Mouse (Mus musculus) forebrain, postnatal 0 days (tissue): ENCODE measurements around the gene A430078G23Rik. TPM values are rescaled to one million over a fixed set of nuclear protein-coding genes. Genes with fewer than 3 reads are reported as not detected.
A peak's percentile ranks its signal among the peaks of the same experiment; 100 is the strongest.

Source experiments
- ATAC-seq: fragments of 200-750 bp; cut with Nextera tagmentation; 2 replicates; pipeline ENCODE4 v1.8.0; 2017; ENCODE audit warnings: mild to moderate bottlenecking, moderate library complexity
- DNase-seq: peaks from one replicate; pipeline ENCODE4 v3.0.0-alpha.2; 2015
- H3K27ac ChIP-seq: fragments of 300-500 bp; sonication (generic); 2 replicates; pipeline ENCODE4 v1.5.1; 2014; ENCODE audit warnings: low read depth, mild to moderate bottlenecking, antibody characterized with exemption, low read length, moderate library complexity, mixed read lengths
- H3K27me3 ChIP-seq: fragments of 300-500 bp; sonication (generic); 2 replicates; pipeline ENCODE4 v1.6.1; 2014; ENCODE audit warnings: mild to moderate bottlenecking, low read length, mixed read lengths; ENCODE audit not compliant: insufficient read depth
- H3K36me3 ChIP-seq: fragments of 300-500 bp; sonication (generic); 2 replicates; pipeline ENCODE4 v1.6.1; 2014; ENCODE audit warnings: mild to moderate bottlenecking, moderate library complexity; ENCODE audit not compliant: insufficient read depth
- H3K4me1 ChIP-seq: fragments of 300-500 bp; sonication (generic); 2 replicates; pipeline ENCODE4 v1.6.1; 2014; ENCODE audit warnings: antibody characterized with exemption; ENCODE audit not compliant: insufficient read depth
- H3K4me2 ChIP-seq: fragments of 300-500 bp; sonication (generic); 2 replicates; pipeline ENCODE4 v1.6.1; 2014; ENCODE audit warnings: low read depth, mild to moderate bottlenecking, moderate library complexity
- H3K4me3 ChIP-seq: fragments of 300-500 bp; sonication (generic); 2 replicates; pipeline ENCODE4 v1.5.1; 2014; ENCODE audit warnings: low read depth, low read length, mixed read lengths
- H3K9ac ChIP-seq: fragments of 300-500 bp; sonication (generic); 2 replicates; pipeline ENCODE4 v1.6.1; 2014; ENCODE audit warnings: mild to moderate bottlenecking
- H3K9me3 ChIP-seq: fragments of 300-500 bp; sonication (generic); 2 replicates; pipeline ENCODE4 v1.6.1; 2016; ENCODE audit warnings: low read length
- CTCF ChIP-seq: sonication (generic); IDR thresholded peaks from 2 replicates; pipeline ENCODE4 v1.5.1; 2016; ENCODE audit warnings: antibody characterized with exemption, control low read depth, low read depth
- WGBS: fragments of 180-500 bp; shearing (Covaris S2); extraction: QIAGEN DNeasy Blood & Tissue Kit; methylation state at CpG from one replicate; pipeline ENCODE4 v1.1.7; 2014; 5-methylcytosine and 5-hydroxymethylcytosine counted together
- polyA plus RNA-seq: library from polyadenylated mRNA; unstranded; fragments of >200 nt; fragmentation: Nextera tagmentation; extraction: Ambion mirVana; gene quantifications from 2 replicates; pipeline ENCODE4 v1.2.1, GENCODE M21; 2015
- total RNA-seq: library from RNA; depleted of rRNA; stranded (reverse); fragments of >200 nt; gene quantifications from 2 replicates; pipeline ENCODE4 v1.2.3, GENCODE M21; 2014

Gene A430078G23Rik
- total and polyA plus RNA-seq, 2 experiments from 2014 or later = not detected

DNA sequence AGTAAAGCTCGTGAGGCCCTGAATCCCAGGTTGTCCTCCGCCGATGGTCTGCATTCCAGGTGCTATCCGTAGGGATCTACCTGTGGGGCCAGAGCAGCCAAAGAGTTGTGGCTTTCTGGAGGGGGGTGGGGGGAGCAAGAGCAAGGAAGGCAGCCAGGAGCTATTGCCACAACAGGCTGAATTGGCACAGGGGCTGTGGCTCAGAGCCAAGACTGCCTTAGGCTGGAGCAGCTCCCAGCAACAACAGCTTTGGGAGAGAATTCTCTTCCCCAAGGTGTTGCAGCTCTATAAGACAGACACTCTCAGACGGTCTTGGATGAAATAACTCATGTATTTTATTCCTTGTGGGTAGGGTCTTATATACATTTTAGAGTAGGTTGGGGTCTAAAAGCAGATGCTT lies 13.9 kb downstream of the A430078G23Rik start:
- Histone ChIP-seq H3K27ac (no peak overlapping the region), H3K4me3 (no peak overlapping the region), H3K9me3 (no peaks in the 10 kb centered on the region), H3K4me2 (no peak overlapping the region), H3K36me3 (no peaks in the 10 kb centered on the region), H3K27me3 (no peaks in the 10 kb centered on the region), H3K4me1 (no peaks in the 10 kb centered on the region), H3K9ac (no peak overlapping the region)
- no peak for ATAC-seq
- peak; percentile 23 for DNase-seq
- WGBS = 73% methylated on average over 5 of the region's 5 CpGs
- TF ChIP-seq CTCF = no peak

DNA sequence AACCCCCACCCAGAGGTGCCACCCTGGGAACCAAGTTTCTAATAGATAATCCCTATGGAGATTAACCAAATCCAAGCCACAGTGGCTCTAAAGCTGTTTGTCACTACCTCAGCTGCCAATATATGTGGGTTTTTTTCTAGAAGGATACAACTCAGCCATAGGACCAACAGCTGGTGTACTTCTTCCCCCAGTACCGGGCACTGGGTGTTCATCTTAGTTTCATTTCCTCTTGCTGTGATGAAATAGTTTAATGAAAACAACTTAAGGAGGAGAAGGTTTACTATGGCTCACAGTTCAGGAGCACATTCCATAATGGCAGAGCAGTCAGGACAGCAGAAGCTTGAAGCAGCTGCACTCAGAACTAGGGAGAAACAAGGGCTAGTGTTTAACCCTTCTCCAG lies 14.9 kb downstream of the A430078G23Rik start:
- Histone ChIP-seq H3K27ac (no peak overlapping the region), H3K4me2 (no peak overlapping the region), H3K9ac (no peak overlapping the region), H3K4me3 (no peak overlapping the region), H3K4me1 (no peaks in the 10 kb centered on the region), H3K27me3 (no peaks in the 10 kb centered on the region), H3K36me3 (no peaks in the 10 kb centered on the region), H3K9me3 (no peaks in the 10 kb centered on the region)
- ATAC-seq (no peak), DNase-seq (no peak)
- no peak for TF ChIP-seq CTCF
- WGBS = 79% methylated on average over 1 of the region's 1 CpGs

DNA sequence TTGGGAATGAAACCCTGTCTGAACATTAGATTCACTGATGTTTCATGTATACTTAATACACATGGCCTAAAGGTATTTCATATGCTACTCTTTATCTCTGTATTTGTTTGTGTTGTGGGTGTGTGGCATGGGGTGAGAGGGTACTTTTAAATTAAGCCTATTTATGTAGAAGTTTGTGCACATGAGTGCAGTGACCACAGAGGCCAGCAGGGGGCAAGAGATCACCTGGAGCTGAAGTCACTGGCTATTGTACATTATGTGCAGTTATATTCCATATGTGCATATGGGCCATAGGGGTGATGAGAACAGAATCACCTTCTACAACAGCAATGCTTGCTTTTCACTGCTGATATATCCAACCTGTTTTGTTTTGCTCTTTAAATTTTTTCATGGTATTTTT lies 22.5 kb downstream of the A430078G23Rik start:
- Histone ChIP-seq H3K27me3 (no peaks in the 10 kb centered on the region), H3K4me1 (no peaks in the 10 kb centered on the region), H3K27ac (no peak overlapping the region), H3K4me3 (no peak overlapping the region), H3K9me3 (no peaks in the 10 kb centered on the region), H3K9ac (no peak overlapping the region), H3K36me3 (no peaks in the 10 kb centered on the region), H3K4me2 (no peak overlapping the region)
- no peak for DNase-seq
- TF ChIP-seq CTCF = 0 out of 2 replicates have a peak, but pooled peaks have one; percentile 15
- ATAC-seq = no peak

DNA sequence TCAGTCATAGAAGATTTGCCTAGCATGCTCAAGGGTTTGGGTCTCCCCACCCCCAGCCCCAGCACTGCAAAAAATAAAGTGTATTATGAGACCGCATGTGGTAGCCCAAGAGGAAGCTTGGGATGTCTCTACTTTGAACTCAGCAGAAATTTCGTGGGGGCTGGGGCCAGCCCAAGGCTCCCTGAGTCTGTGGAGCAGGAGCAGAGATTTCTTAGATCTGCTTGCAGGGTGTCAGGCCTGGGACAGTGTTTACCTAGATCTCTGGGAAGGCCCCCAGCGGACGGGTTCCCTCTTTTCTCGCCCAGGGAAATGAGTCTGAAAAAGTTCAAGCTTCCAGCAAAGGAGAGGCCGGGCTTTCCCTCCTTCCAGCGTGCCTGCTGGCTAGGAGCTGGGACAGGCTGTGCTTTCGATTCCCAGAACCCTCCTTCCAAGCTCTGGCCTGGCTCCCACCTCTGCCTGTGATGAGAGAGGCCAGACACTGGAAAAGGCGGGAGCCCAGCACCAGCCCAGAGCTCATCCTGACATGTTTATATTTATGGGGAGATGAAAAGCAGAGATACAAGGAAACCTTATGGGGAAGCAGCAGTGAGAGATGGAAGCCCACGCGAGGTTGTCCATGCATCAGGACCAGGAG lies 23.5 kb downstream of the A430078G23Rik start:
- H3K9ac ChIP-seq = no peak overlapping the region
- no peak overlapping the region for H3K4me2 ChIP-seq
- no peak for ATAC-seq
- no peaks in the 10 kb centered on the region for H3K36me3 ChIP-seq
- DNase-seq = no peak
- no peaks in the 10 kb centered on the region for H3K4me1 ChIP-seq
- H3K9me3 ChIP-seq = no peaks in the 10 kb centered on the region
- H3K4me3 ChIP-seq = no peak overlapping the region
- 69% methylated on average over 11 of the region's 11 CpGs for WGBS
- H3K27me3 ChIP-seq = no peaks in the 10 kb centered on the region
- TF ChIP-seq CTCF = no peak
- H3K27ac ChIP-seq = no peak overlapping the region

DNA sequence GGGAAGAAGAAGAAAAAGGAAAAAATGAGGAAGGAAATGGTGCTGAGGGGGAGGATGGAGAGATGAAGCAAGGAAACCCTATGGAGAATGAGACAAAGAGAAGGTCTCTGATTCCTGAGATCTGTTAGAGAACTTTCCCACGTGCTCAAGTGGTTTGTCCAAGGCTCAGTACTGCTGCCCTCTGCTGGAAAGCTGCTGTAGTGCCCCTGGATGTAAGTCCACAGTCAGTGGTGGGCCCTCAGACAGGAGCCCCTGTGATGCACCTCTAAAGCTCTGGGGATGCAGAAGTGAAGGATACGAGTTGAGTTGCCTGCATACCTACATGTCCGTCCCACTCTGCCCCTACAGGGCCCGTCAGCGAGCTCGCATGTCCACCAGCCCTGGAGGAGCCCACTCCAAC lies 34.1 kb downstream of the A430078G23Rik start:
- no peaks in the 10 kb centered on the region for H3K36me3 ChIP-seq
- 39% methylated on average over 6 of the region's 6 CpGs for WGBS
- no peaks in the 10 kb centered on the region for H3K9me3 ChIP-seq
- peak; percentile 68 for TF ChIP-seq CTCF
- H3K27ac ChIP-seq = no peak overlapping the region
- no peaks in the 10 kb centered on the region for H3K4me1 ChIP-seq
- no peaks in the 10 kb centered on the region for H3K27me3 ChIP-seq
- peak; percentile 34; the same call in 1 of the 2 replicates for ATAC-seq
- no peak overlapping the region for H3K9ac ChIP-seq
- H3K4me3 ChIP-seq = no peak overlapping the region
- peak; percentile 52 for DNase-seq
- no peak overlapping the region for H3K4me2 ChIP-seq

DNA sequence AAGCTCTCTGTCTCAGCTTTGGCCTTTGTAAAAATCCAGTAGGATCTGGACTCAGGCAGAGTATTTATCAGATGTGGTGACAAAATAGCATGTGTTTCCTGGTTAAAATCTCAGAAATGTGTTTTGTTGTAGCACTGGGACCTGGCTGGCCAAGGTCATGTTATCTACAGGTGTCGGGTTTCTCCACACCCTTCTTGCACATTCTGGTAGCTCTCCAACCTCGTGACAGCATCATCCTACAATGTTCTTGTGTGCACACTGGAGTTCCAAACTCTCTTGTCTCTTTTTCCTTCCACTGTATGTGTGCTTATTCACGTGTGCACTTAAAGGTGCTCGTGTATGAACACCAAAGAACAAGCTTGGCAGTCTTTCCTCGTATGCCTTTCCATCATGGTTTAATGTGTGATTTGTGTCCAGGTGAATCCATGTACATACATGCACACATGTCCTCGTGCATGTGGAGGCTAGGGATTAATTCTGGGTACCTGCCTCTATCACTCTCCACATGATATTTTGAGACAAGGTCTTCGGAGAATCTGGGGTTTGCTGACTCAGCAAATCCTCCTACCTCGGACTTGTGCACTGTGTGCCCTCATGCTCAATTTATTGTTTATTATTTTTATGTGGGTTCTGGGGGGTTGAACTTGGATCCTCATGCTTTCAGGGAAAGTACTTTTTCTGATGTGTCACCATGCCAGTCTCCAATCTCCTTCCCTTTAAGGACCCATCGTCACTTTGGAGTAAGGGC lies 35.5 kb downstream of the A430078G23Rik start:
- ATAC-seq (no peak), DNase-seq (no peak)
- Histone ChIP-seq H3K27ac (no peak overlapping the region), H3K9ac (no peak overlapping the region), H3K4me1 (peaks cover 8% of the 10 kb centered on the region; the same call in 1 of the 2 replicates), H3K27me3 (no peaks in the 10 kb centered on the region), H3K36me3 (no peaks in the 10 kb centered on the region), H3K4me3 (no peak overlapping the region), H3K9me3 (no peaks in the 10 kb centered on the region), H3K4me2 (no peak overlapping the region)
- no peak for TF ChIP-seq CTCF
- WGBS = 74% methylated on average over 9 of the region's 9 CpGs

DNA sequence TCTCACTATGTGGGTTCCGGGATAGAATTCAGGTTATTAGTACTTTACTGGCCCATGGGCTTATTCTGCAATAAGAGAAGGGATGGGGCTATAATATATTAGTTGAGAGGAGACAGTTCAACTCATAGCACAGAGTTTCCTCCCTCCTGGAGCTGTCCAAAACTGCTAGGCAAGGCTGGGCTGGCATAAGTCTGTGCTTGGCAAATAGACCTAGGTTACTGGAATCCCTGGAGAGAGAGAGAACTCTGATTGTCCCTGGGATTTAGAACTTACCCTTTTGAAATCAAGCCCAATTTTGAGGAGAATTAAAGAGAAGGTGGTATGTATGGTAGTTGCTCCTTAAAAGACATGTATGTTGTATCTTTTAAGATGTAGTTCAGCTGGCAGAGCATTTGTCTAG lies 36.3 kb downstream of the A430078G23Rik start:
- H3K9ac ChIP-seq = no peak overlapping the region
- 95% methylated on average over 1 of the region's 1 CpGs for WGBS
- H3K4me2 ChIP-seq = no peak overlapping the region
- no peaks in the 10 kb centered on the region for H3K36me3 ChIP-seq
- H3K4me3 ChIP-seq = no peak overlapping the region
- ATAC-seq (no peak), DNase-seq (no peak)
- H3K4me1 ChIP-seq = peaks cover 13% of the 10 kb centered on the region; the same call in 1 of the 2 replicates
- no peaks in the 10 kb centered on the region for H3K27me3 ChIP-seq
- no peak overlapping the region for H3K27ac ChIP-seq
- no peaks in the 10 kb centered on the region for H3K9me3 ChIP-seq
- no peak for TF ChIP-seq CTCF
